Mouse (Mus musculus): ENCODE data around the gene Cltc.

The Cltc gene

DNA sequence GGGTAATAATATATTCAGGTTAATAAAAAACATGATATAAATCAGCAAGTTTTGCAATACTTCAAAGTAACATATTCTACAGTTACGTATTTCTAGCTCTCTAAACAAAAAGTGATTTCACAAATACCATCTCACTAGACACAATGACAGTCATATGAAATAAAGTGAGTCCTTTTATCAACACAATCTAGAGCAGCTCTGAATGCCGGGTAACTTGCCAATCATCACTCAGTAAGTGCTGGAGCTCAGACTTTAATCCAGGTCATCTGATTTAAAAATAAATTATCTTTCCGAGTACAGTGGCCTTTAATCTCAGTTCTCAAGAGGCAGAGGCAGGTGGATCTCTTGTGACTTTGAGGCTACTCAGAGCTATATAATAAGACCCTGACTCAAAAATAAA lies 75.9 kb downstream of the Cltc start:
- DNase-seq: no peak

- no peak for DNase-seq
These were observed 76.6 kb downstream of the Cltc start for GRCm38 (mm10) chr11:86680729-86681128.

- no peak for DNase-seq
These were observed 78.4 kb downstream of the Cltc start for GRCm38 (mm10) chr11:86678957-86679356.

- no peak for DNase-seq
These were observed 81.8 kb downstream of the Cltc start for GRCm38 (mm10) chr11:86675520-86675919.

DNA sequence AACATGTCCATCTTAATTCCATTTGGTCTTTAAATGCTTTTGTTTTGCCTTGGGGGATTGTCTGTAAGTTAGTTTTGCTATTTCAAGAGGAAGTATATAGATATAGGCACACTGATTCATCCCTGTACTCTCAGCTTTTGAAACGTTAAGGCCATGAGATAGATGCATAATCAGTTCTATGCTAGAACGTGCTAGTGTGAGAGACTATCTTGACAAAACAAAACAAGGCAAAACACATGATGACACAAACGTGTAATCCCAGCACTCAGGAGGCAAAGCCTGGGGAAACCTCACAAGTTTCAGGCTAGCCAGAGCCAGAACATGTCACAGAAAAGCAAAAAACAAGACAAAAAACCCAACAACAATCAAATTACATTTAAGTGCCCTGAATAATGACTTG lies 84.6 kb downstream of the Cltc start:
- DNase-seq: no peak

DNA sequence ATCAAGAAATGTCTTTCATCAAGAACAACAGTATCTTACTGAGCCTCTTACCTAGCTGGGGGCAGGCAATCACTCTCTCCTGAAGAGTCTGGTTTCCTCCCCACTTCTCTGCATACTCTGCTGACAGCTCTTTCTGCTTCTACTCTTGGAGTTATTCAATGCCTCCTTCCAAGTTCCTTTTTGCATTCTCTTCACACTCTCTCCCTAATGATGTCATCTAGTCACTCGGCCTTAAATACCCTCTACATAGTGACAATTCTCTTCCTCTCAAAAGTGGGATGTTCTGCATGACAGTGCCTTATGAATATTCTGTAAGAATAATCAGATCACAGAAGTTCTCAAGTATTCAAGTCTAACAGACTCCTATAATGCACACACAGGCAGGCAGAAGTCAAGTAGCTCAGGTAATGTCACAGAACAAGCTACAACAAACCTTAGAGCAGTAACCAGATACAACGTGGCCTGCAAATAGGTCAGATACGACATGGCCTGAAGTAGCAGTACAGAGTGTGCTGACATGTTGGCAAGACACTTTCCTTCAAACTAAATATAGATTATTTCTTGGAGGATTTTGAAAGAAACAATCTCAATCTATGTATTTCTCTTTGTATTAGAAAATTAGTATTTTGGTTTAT lies 86.2 kb downstream of the Cltc start:
- no peak for DNase-seq

DNA sequence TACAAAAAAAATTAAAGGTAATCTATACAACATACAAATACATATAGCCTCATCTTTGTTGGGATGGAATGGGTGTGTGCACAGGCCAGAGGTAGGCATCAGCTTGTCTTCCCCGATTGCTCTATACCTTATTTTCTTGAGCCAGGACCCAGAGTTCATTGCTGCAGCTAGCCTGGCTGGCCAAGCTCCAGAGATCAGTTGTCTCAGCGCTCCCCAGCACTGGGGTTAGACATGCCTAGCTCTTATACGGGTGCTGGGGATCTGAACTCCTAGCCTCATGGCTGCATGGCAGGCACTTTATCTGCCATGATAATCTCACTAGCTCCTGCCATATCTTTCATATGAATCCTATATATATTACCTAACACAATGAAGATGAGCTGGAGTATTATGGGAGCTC lies 89.2 kb downstream of the Cltc start:
- no peak for DNase-seq

DNA sequence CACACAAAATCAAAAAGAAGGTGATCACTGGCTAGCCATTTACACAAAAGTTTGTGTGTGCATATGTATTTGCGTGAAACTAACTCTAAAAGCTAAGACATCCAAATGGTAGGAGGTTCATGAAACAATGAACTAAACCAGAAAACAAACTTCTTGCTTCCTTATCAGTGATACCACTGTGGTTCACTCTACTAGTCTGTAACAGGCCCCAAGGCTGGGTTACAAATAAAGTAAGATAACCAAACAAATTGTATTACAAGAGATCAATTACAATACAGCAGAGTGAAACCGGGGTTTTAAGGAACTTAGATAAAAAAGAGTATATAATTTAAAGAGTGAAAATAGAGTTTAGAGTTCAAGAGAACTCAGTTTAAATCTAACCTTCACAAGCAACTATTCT lies 89.8 kb downstream of the Cltc start:
- DNase-seq: no peak

- DNase-seq: no peak
These were observed 93.0 kb downstream of the Cltc start for GRCm38 (mm10) chr11:86664406-86664805.

- DNase-seq: no peak
These were observed 93.4 kb downstream of the Cltc start for GRCm38 (mm10) chr11:86663977-86664376.

- no peak for DNase-seq
These were observed 94.1 kb downstream of the Cltc start for GRCm38 (mm10) chr11:86662986-86663895.

GRCm38 (mm10) chr11:86657863-86658262 lies 99.5 kb downstream of the Cltc start:
- DNase-seq: no peak

DNA sequence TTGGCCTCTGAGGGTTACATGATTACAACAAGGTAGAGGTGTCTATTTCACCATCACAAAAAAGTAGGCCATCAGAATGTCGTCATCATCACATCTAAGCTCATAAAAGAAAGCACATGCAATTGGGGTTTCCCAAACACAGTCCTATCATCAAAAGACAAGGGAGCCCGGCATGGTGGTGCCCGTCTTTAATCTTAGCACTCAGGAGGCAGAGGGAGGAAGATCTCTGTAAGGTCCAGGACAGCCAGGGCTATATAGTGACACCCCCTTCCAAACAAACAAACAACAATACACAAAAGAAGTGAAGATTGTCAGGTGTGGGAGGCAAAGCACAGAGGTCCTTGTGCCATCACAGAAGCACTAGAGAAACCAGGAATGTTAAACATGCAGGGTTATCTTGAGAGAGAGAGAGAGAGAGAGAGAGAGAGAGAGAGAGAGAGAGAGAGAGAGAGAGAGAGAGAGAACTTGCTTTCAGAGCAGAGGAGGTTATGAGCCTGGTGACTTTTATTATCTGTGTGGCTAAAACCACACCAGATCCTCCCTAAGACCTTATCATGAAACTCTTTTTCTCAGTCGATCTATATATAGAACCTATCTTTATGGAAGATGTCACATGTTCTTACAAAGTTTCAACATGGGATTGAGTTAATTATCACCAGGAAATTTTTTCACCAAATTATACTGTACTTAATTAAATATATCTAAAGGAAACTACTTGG lies 100.4 kb downstream of the Cltc start:
- DNase-seq: no peak

GRCm38 (mm10) chr11:86655671-86656070 lies 101.7 kb downstream of the Cltc start:
- no peak for DNase-seq

GRCm38 (mm10) chr11:86654096-86654495 lies 103.3 kb downstream of the Cltc start:
- no peak for DNase-seq

- DNase-seq: no peak
These were observed 103.9 kb downstream of the Cltc start for GRCm38 (mm10) chr11:86653446-86653845.

DNA sequence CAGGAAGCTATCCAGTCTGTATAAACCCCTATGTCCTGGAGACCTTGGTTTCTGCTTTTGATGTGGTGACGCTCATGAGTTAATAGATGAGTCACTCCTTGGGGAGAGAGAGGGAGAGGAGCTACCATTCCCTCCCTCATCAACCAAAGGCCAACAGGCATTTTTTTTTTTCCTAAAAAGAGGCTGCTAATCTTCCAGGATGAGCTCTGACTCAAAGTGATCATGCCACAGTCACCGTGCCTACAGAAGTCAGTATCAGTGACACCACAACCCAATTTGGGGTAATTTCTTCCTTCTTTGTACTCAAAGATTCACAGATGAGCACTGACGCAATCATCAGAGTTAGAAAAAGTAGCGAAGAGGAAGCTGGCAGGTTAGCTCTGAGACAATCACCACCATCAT lies 104.8 kb downstream of the Cltc start:
- no peak for DNase-seq

- no peak for DNase-seq
These were observed 106.7 kb downstream of the Cltc start for GRCm38 (mm10) chr11:86650676-86651075.

DNA sequence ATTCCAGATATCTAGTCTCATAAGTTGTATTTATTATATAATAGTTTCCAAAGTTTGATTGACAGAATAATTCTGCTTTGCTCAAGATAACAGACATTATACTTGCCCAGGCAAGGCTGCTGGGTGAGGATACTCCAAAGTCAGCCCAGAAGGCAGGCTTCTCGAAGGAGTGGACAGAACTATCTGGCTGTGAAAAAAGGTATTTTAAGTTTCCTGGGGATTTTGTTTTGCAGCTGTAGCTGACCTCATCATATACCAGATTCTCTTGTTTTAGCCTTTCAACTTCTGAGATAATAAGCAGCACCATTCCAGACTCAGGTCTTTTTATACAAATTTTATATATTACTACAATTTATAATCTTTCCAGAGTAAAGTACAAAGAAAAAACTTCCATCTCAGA lies 107.8 kb downstream of the Cltc start:
- no peak for DNase-seq

DNA sequence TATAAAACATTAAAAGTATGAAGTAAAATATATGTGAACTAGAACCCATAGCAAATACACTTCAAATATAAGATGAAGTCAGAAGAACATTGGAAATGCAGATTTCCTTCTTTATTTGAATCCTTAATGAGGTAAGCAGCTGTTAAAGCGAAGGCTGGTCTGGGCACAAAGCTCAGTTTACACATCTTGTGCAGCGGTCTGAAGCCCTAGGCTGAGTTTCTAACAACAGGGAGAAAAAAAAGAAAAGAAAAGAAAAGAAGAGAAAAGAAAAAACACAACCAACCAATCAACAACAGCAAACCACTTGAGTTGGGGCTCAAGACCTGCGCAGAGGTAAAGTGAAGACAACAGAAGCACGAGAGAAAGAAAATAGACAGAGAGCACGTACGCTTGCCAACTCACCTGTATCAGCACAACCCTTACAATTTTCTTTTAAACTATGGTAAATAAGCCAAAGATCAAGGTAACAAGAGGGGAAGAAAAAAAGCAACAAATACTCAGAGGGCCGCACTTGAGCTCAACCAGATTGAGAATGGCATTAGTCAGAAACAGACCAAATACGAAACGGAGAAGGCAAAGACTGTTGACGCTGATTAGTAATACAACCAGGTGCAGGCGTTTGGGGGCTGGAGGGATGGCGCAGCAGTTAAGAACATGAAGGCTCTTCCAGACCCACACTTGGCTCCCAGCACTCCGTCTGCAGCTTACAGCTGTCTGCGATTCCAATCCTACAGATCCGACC lies 109.5 kb downstream of the Cltc start:
- DNase-seq: no peak

- no peak for DNase-seq
These were observed 110.4 kb downstream of the Cltc start for GRCm38 (mm10) chr11:86646885-86647459.

DNA sequence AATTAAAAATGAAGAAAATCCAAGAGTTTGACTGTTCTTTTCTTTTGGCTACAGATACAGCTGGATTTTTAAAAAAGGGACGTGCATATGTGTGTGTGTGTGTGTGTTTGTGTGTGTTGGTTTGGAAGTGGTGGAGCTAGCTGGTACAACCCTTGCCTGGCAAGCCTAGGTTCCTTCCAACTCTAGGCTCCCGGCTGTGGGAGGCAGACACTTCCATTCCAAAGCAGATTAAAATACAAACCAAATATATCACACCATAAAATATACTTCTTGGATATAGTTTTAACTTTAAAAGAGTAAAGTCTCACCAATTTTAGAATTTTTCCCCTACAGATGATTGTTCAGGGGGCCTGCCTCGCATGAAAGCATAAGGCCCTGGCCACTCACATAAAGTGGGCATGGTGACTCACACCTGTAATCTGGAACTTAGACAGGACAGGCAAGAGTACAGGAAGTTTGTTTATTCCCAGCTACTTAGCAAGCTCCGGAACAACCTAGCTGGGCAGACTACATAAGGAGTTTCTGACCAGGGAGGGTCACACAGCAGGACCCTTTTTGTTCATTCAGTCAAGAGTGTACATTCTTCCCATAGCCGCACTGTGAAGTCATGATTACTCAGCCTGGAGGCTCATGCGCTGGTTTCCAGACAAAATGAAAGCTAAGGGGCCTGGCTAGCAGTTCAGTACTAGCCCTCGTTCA lies 111.1 kb downstream of the Cltc start:
- no peak for DNase-seq

Measured in thymus, adult 18-20 months (tissue).